Mouse (Mus musculus): ENCODE data around the gene Cpm.

DNA sequence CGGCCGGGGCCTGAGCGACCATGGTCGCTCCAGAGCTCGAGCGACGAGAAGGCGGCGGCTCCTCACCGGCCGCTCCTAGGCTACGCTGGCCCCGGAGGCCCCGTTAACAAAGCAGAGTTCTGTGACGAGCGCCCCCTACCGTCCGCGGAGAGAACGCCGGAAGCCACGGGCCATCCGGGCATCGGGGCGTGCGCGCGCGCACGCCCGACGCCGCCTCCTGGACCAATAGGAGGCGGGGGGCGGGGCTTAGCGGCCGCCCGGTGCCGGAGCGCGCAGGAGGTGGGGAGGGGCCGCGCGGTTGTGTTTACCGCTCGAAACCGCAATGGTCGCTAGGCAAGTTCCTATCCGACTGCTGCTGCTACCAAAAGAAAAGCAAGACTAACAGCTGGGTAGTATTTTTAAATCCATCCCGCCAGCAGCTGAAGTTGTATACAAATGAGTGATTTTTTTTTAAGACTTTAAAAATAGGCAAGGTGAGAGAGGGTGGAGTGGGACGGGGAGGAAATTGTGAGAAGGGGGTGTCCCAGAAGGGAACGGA, 81.4 kb downstream of the Cpm start, which contains the start of gene Mdm2:
- peak; percentile 83 for TF ChIP-seq CTCF (IDR thresholded peaks at IDR 0.05; ENCODE audit: low read depth)
- no peak for TF ChIP-seq EP300 (IDR thresholded peaks at IDR 0.05; ENCODE audit: low read depth)

Data from liver, embryonic 14.5 days (tissue).